Mouse (Mus musculus) megakaryocyte, adult 5-6 weeks (primary cell): Measurements from ENCODE around the gene Trmt44. TPM values are rescaled to one million over a fixed set of nuclear protein-coding genes. Genes with fewer than 3 reads are reported as not detected.
A peak's percentile ranks its signal among the peaks of the same experiment; 100 is the strongest.

Experiments used
- ATAC-seq: 2 replicates; pipeline ENCODE4 v1.8.0; 2016; ENCODE audit warnings: mild to moderate bottlenecking, inconsistent platforms; ENCODE audit not compliant: poor library complexity, severe bottlenecking
- total RNA-seq, 2 experiments: library from RNA; stranded (forward) in 1 of 2; stranded (reverse) in 1 of 2; fragments of 153-499, 151-499 nt in 1 of 2; fragments of 221-1000, 200-1000 nt in 1 of 2; gene quantifications; 2 replicates each; pipeline versions ENCODE4 v1.2.3 to v1.2.4; 2015 to 2017

The Trmt44 gene
- total RNA-seq (2015) (4.4 and 6.1 TPM in 2 replicates), total RNA-seq (2017) (5.7 and 7.7 TPM in 2 replicates)

DNA sequence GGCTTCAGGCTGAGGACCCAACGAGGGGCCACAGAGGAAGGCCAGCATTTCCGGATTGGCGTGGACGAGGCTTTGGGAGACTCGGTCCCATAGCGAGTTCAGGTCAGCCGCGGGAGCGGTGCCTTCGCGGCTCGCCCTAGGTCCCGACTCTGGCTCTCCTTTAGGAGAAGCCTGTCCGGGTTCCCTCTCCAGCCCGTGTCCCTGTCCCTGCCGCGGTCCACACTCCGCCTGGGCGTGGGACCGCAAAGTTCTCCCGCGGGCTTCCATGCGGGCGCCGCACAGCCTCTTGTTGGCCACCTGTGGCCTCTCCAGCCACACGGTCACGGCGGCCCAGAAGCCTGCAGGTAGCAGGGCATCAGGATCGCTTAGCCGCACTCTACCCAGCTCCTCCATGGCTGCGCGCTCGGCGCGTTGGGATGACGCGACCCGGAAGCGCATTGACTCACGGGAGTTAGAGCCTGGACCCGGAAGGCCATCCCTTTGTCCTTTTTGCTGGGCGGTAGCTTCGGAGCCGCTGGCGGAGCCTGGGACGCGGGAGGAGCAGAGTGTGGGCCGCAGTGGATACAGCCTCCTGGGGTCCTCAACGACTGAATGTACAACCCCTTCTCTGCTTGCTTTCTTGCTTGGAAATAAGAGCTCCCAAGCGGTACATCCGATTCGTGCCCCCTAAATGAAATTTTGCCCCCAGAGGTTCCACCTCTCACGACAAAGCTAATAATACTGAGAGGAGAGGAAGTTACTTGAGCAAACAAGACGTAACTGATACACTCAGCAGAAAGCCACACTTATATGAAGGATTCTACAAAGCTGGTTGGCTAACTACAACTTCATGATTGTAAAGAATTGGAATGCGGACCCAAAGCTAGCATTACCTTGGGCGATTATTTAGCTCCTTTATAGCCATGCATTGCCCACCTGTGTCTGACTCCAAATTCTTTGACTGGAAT is at the start of gene Trmt44:
Trmt44 (minus strand) TSS at position 418 of the 947 bp plus-strand sequence.
- ATAC-seq = peak; percentile 100

DNA sequence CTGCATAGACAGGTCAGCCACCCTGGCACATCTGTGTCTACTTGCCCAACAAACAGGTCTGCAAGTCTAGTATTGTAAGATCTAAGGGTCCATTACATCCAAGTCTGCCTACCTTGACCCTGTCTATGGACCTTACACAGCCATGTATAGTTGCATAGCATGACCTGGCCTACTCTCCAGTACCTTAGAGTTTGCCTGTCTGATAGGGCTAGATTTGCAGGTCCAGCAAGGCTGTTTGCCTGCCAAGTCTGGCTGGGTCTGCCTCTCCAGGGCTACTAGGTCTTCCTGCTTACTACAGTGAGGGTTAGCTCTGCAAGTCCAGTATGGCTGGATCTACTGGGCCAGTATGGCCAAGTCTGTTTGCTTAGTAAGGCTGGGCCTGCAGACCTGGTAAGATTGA is 49.0 kb upstream of the Trmt44 start:
- ATAC-seq = no peak

DNA sequence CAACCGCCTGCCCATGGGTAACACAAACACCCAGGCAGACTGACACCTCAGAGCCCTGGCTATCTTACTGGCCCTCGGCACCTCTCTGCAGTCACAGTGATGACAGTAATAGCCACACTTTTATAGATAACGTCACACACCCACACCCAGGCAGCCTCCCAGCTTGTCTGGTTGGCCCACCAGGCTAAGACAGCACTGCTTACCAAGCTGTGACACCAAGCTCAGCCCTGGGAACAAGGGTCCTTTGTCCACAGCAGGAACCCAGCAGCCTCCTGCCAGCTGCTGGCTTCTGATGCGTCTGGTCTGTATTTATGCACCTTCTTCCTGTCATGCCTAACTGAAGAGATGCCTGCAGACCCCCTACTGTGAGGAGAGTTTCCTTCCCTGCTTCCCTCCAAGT is 46.2 kb upstream of the Trmt44 start:
- ATAC-seq = no peak

DNA sequence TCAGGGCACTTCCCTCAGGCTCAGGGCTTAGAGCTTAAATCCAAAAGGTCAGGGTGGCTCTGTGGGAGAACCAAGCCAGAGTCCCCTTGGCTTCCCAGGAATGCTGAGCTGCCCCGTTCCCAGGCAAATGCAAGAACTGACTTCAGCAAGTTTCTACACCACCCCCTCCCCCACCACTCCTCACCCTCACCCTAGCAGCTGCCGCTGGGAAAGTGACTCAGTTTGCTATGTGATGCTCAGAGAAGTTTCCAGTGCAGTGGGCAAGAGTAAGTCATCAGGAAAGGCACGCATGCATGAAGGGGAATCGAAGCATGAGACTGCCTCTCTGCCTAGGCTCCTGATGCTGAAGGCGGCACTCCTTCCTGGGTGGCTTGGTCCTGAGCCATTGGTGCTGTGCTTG is 42.1 kb upstream of the Trmt44 start:
- no peak for ATAC-seq

DNA sequence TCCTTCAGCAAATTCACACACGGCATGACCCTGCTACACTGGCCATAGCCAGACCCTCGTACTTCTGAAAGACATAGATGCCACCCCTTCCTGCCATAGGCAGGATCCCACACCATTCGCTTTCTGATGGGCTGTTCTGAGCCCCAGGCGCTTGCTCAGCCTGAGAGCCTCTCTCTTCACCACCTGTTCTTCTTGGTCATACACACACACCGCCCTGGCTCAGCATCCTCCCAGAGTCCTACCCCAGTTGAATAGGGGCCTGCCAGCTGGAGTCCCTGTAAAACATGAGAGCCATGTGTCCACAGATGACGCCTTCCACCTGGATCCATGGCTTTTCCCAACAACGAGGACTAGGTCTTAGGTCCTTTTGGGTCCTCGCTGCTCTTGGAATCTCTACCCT is 37.9 kb upstream of the Trmt44 start:
- no peak for ATAC-seq

DNA sequence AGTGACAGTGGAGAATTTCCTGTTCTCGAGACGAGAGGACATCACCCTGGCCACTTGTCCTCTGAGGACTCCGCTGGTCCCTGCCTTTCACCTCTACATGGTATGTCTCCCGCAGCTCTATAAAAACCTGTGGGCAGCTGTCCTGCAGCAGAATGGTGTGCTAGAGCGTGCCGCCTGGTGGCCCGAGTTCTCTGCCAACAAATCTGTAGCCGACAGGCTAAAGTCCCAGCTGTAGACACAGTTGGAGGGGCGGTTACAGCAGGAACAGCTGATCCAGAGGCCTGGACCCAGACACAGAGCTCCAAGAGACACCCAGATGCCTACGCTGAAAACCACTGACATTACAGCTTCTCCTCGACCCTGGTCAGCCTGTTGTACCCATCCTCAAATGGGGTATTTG is 37.0 kb upstream of the Trmt44 start:
- ATAC-seq = no peak

DNA sequence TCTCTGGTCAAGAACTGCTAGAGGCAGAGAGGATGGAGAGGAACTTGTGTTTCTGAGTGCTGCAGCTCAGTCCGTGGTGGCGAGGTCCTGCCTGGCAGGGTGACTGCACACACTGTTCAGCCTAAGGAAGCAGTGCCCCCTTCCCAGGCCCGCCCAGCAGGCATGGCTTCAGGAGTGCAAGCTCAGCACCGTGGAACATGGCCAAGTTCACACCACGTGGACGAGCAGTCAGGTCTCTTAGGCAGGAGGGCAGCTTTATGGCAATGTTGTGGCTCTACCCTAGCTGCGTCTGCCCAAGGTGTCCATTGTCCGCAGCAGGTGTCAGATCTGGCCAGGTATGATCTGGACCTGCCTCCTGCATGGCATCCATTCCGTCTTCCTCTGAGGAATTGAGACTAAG is 36.3 kb upstream of the Trmt44 start:
- ATAC-seq = no peak

DNA sequence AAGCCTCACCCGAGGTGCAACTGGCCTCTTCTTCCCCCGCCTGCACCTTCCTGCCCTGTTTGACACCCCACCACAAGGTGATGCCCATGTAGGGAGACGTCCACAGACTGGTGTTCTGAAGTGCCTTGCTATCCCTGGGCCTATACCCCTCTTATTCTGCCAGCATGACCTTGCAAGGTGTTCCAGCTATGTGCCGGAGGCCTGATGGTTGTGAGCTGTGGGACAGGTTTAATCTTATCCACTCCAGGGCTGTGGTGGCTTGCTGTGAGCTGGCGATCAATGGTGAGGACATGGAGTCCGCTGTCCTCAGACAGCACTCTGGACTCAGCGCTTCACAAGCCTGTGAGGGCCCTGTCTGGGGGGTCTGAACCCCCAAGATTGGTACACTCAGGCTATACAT is 35.5 kb upstream of the Trmt44 start:
- no peak for ATAC-seq

DNA sequence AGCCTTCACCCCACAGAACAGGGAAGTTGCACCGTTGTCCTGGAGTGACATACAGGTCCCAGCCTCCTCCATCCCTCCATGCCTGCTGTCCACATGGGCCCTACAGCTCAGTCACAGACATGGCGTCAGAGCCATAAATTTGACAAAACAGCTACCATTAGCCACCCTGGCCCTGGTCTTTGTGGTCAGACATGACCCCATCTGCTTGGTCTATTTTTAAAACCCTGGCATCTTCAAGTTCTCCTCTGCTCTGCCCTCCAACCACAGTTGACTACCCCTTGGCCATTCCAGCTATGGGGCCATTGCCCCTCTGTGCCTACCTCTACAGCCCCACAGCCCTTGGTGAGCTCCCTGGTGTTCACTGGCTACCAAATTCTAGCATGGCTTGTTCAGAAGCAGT is 35.1 kb upstream of the Trmt44 start:
- no peak for ATAC-seq

DNA sequence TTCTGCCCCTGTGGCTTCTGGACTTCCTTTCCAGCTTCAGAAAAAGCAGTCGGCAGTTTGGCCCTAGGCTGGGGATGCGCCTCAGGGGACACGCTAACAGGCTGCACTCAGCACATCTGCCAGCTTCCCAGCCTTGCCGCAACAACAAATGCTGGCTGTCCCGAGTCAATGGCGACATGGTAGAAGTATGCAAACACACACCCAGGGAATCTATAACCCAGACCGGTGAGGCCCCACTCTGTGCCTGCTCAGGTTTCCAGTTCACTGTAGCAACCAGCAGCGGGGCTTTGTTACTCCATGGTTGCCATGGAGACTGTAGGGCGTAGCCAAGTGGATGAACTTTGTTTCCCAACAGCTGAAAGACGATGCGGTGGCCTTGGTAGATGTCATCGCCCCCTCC is 34.5 kb upstream of the Trmt44 start:
- ATAC-seq = no peak

DNA sequence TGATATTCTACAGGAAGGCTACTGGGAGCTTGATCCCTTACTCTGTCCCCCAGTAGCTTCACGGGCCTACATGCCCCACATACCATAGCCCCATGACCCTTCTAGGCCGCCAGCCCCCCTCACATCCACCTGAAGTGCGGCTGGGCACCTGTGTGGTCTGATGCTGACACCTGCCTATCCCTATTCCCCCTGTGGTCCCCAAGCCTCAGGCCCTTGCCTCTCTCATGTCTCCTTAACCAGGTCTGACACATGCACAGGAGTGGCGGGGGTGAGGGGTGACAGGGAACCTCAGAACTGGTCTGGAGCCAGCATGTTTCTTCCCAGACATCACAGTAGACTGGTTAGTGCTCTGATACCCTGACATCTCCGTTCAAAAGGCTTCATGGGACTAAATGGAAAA is 33.7 kb upstream of the Trmt44 start:
- ATAC-seq = no peak

DNA sequence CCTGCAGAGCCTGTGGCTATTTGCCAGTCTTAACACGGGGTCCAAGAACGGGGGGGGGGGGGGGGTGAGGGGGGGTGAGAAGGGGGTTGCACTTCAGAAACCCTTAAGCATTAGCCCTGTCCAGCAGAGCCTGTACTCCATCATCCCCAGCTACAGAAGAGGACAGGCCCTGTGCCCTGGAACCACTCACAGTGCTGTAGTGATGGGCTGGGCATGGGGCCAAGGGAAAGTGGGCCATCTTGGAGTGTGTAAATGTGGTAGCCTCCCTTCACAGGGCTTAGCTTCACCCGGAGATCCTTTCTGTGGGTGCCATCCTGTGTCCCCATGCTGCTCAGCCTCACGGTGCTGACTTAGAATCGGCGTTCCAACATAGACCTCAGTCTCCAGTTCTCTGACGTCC is 32.9 kb upstream of the Trmt44 start:
- ATAC-seq = no peak

DNA sequence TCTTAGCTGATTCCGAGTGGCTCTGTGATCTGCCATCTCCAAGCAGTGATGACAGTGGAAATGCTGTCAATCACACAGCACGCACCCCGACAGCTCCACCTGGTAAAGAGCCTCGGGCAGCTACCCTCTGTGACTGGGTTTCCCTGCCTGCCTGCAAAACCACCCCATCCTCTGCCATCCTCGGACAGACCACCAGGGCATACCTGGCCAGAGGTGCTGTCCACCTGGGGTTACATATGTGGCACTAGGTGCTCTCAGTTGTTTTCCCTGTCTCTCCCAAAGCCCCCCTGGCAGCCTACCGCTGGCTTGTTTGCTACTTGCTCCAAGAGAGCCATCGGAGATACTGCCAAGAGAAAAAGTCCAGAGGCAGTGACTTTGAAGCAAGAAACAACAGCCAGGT is 31.9 kb upstream of the Trmt44 start:
- no peak for ATAC-seq

DNA sequence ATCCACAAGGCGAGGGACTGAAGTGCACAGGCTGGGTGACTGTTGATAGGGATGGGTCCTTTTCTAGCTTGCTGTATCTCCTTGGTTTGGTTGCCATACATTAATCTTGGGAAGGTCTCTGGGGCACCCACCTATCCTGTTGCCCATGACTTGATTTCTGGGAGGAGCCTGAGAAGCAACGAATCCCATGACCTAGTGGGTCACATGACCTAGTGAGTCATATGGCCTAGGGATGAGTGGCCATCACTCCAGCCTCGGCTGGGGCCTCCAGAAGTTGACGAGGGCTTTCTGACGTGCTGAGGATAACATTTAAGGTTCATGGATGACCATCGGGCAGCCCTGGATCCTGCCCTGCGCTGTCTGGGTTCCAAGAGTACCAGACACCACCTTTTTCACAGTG is 30.5 kb upstream of the Trmt44 start:
- no peak for ATAC-seq

DNA sequence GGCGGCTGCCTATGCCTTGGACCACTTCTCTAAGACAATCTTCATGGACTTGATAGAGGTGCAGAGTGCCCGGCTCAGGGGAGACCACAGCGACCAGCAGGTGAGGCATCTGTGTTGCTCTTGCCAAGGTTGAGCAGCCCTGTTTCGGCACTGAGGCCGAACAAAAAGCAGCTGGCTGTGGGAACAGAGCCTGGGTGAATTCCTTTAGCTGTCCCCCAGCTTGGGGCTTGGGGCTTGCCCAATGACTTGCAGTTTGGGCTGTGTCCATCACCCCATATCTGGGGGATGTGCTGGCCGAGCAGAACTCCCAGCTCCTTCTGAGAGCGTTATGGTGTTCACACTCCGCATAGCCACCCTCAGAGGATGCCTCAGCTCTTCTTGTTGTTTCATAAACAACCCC is 26.7 kb upstream of the Trmt44 start:
- no peak for ATAC-seq

DNA sequence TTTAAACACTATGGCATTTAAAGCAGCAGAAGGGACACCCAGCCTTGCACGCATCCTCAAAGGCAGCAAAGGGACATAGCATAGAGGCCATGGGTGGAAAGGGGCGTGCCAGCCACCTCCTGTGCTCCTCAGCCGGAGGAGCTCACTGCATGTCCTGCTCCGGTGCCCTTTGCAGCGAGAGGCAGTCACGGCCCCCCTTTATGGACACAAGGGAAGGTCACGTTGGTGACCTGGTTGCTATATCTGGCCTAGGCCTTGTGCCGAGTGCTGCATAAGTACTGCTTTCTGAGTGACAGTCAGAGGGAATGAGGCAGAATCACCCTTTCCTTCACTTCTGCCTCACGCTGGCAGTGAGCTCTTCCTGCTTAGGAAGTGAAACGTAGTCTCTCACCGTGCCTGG is 25.4 kb upstream of the Trmt44 start:
- ATAC-seq = no peak

DNA sequence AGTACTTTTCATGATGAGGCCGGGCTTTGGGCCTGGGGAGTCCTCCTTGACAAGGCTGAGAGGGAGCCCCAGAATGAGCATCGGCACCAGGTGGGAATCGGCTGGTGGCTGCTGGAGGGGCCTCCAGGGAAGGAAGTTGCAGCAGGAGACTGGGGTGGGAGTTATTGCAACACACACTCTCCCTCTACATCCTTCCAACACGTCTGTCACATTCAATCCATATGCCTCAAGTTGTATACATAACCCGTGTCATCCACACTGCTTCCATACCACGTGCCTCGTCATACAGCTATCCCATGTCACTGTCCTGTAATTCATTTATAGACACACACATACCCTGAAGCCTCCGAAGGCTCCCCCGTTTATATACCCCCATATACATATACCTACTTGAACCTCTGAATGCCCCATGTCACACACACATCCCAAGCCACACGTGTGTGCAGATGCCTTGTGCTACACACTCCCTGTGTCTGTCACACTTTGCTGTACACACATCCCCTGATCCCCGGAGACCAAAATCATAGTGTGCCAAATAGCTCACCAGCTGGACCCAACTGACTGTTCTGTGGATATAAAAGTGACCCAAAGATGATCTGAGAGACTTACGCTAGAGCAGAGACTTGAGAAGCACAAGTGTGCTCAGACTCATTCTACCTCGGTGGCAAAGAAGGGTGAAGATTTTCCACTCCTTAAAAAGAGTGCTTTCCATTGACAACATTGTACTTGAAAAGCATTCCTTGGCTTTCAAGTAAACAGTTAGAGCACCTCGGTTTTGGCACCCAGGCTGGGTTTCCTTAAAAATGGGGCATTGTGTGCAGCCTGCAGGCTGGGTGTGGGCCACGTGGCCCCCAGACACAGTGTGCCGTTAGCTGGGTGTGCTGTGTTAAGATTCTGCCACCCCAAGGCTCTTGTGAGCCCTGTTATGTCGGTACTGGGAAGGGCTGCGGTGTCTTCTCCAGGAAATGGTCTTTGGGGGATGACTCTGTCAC is 21.6 kb upstream of the Trmt44 start:
- ATAC-seq = no peak

DNA sequence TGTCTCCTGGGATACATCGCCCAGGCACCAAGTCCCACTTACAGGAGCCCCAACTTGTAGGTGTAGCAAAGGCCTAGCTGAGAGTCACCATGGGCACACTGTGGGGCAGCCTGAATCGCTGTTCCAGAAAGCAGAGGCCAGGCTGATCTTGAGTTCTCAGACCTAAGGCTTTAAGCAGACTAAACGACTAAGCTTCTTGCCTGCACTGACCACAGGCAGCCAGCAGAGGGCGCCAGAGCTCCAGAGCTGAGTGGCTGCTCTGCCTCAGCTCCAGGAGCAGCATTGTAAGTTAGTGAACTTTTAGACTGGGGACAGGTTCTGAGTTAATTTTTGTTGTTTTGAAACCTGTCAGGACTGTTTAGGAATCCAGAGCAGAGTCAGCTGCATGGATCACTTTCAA is 20.8 kb upstream of the Trmt44 start:
- ATAC-seq = peak; percentile 85

DNA sequence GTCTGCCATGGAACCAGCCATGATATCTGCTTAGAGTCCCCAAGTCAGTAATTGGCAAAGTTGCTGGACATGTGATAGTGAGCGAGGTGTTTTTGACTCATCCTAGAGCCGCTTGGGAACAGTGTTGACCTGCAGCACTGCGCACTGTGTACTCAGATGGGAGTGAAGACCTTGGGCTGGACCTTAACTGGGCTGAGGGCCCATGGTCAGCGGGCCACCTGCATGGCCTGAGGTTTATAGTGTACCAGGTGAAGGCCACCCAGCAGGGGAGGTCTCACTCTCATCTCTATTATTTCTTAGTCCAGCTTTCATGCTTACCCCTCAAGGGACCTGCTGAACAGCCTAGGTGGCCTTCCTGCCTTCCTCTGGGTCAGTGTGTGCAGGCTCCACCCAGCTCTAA is 19.9 kb upstream of the Trmt44 start:
- ATAC-seq = no peak

DNA sequence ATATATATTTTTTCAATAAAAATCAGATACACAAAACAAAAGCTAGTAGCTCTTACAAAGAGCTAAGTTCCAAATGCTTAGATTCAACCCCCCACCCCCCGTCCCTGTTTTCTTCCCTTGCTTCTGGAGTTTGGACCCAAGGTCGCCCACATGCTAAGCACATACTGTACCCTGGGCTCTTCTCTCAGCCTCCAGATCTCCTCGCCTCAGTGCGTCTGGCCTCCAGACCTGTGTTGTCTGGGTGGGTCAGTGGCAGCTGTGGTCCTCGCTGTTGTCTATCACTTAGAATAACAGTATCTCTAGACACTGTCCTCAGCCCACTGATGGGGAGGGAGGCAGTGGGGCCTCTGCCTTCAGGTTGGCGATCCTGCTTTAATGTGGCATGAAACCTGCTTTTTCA is 18.4 kb upstream of the Trmt44 start:
- ATAC-seq = no peak

DNA sequence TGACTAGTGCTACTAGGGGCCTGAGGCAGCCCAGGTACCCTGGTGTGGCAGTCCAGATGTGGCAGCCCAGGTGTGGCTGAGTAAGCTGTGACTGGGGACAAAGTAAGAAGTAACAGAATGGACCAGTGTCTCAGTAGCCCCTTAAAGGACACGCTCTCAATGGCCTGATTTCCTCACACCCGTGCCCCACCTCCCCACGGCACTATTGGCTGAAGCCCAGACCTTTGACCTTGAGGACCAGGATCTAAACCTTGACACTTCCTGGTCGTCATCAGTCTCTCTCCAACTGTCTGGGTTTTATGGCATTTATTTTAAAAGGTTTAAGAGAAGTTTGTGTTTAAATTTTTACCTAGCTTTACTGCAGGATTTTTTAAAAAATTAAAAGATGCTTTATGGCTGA is 18.0 kb upstream of the Trmt44 start:
- no peak for ATAC-seq
